Mouse (Mus musculus): ENCODE data around the gene Sdr39u1. TPM values are rescaled to one million over a fixed set of nuclear protein-coding genes. Genes with fewer than 3 reads are reported as not detected.

Gene Sdr39u1
- total RNA-seq, 2 experiments from 2014 or later = 90.4 to 96.1 TPM

- intact Hi-C loops (cut with DNase I) = no loop called here
- DNase-seq (ENCODE audit: extremely low spot score in 1 of 2, low spot score in 2 of 2) = no peak
Measured at GRCm38 (mm10) chr14:55868230-55869026, 31.7 kb downstream of the Sdr39u1 start.

- intact Hi-C loops (cut with DNase I) = no loop called here
- peak in 1 of 2 experiments; percentile 56 for DNase-seq (ENCODE audit: extremely low spot score in 1 of 2, low spot score in 2 of 2)
Measured at GRCm38 (mm10) chr14:55866962-55867361, 33.1 kb downstream of the Sdr39u1 start.

- intact Hi-C loops (cut with DNase I) = loop anchor here (5.0 kb wide), 1 partner anchor 41 kb away; the partner anchor contains the start of gene Nfatc4
- DNase-seq (ENCODE audit: extremely low spot score in 1 of 2, low spot score in 2 of 2) = peak; percentile 39 to 76
Measured at GRCm38 (mm10) chr14:55863773-55864172, 36.3 kb downstream of the Sdr39u1 start.

- no peak for DNase-seq (ENCODE audit: extremely low spot score in 1 of 2, low spot score in 2 of 2)
- intact Hi-C loops (cut with DNase I) = loop anchor here (5.0 kb wide), 1 partner anchor 41 kb away; the partner anchor contains the start of gene Nfatc4
Measured at GRCm38 (mm10) chr14:55862970-55863369, 37.1 kb downstream of the Sdr39u1 start.

- no peak for DNase-seq (ENCODE audit: extremely low spot score in 1 of 2, low spot score in 2 of 2)
- intact Hi-C loops (cut with DNase I) = loop anchor here (5.0 kb wide), 1 partner anchor 40 kb away; the partner anchor contains the start of gene Nfatc4
Measured at GRCm38 (mm10) chr14:55862186-55862585, 37.9 kb downstream of the Sdr39u1 start.

GRCm38 (mm10) chr14:55857588-55857987 lies 42.5 kb downstream of the Sdr39u1 start:
- intact Hi-C loops (cut with DNase I) = no loop called here
- no peak for DNase-seq (ENCODE audit: extremely low spot score in 1 of 2, low spot score in 2 of 2)

- DNase-seq (ENCODE audit: extremely low spot score in 1 of 2, low spot score in 2 of 2) = peak in 1 of 2 experiments; percentile 64
- intact Hi-C loops (cut with DNase I) = no loop called here
Measured at GRCm38 (mm10) chr14:55855101-55855561, 45.0 kb downstream of the Sdr39u1 start.

- intact Hi-C loops (cut with DNase I) = no loop called here
Measured at GRCm38 (mm10) chr14:55854406-55855100, 45.5 kb downstream of the Sdr39u1 start.

GRCm38 (mm10) chr14:55853621-55854285 lies 46.3 kb downstream of the Sdr39u1 start, which contains the start of gene Nynrin:
Nynrin (plus strand) TSS chr14:55854010.
- DNase-seq (ENCODE audit: extremely low spot score in 1 of 2, low spot score in 2 of 2) = peak; percentile 23 to 89
- intact Hi-C loops (cut with DNase I) = no loop called here

More at GRCm38 (mm10) chr14:55854406-55855100, 45.5 kb downstream of the Sdr39u1 start:
- DNase-seq (ENCODE audit: extremely low spot score in 1 of 2, low spot score in 2 of 2) = no peak

- intact Hi-C loops (cut with DNase I) = no loop called here
- peak; percentile 27 to 72 for DNase-seq (ENCODE audit: extremely low spot score in 1 of 2, low spot score in 2 of 2)
Measured at GRCm38 (mm10) chr14:55852646-55853551, 47.2 kb downstream of the Sdr39u1 start.

- intact Hi-C loops (cut with DNase I) = no loop called here
- no peak for DNase-seq (ENCODE audit: extremely low spot score in 1 of 2, low spot score in 2 of 2)
Measured at GRCm38 (mm10) chr14:55850885-55851284, 49.2 kb downstream of the Sdr39u1 start.

Other genes starting within 250 kb of the Sdr39u1 start
- gene Mdp1, start 239.8 kb downstream of the Sdr39u1 start, total RNA-seq (2021) = 10 to 100 TPM; 43.7 to 48.4 TPM
- gene Gmpr2, start 228.4 kb downstream of the Sdr39u1 start, total RNA-seq (2021) = 10 to 100 TPM; 27.6 to 27.9 TPM
- 100 to 1,000 TPM; 355 to 367 TPM for gene Nedd8, start 228.2 kb downstream of the Sdr39u1 start, total RNA-seq (2021)
- 10 to 100 TPM; 13.9 to 16.0 TPM for gene Tinf2, start 218.5 kb downstream of the Sdr39u1 start, total RNA-seq (2021)
- gene Tgm1, start 186.4 kb downstream of the Sdr39u1 start, total RNA-seq (2021) = under 1 TPM in 1 of 2 experiments, not detected in 1; 0.24 TPM
- 10 to 100 TPM; 46.6 to 48.2 TPM for gene Rabggta, start 178.0 kb downstream of the Sdr39u1 start, total RNA-seq (2021)
- 10 to 100 TPM; 93.2 to 94.9 TPM for gene Dhrs1, start 154.6 kb downstream of the Sdr39u1 start, total RNA-seq (2021)
- 10 to 100 TPM; 15.8 to 18.5 TPM for gene Nop9, start 154.6 kb downstream of the Sdr39u1 start, total RNA-seq (2021)
- under 1 TPM; 0.49 to 0.84 TPM for gene Cideb, start 141.8 kb downstream of the Sdr39u1 start, total RNA-seq (2021)
- under 1 TPM; 0.41 to 0.43 TPM for gene Ltb4r2, start 138.9 kb downstream of the Sdr39u1 start, total RNA-seq (2021)
- under 1 TPM; 0.51 to 0.64 TPM for gene Ltb4r1, start 134.3 kb downstream of the Sdr39u1 start, total RNA-seq (2021)
- 1 to 10 TPM; 3.3 to 4.0 TPM for gene Adcy4, start 116.2 kb downstream of the Sdr39u1 start, total RNA-seq (2021)
- 1 to 10 TPM; 2.0 to 2.6 TPM for gene Ripk3, start 111.4 kb downstream of the Sdr39u1 start, total RNA-seq (2021)
- gene Nfatc4, start 77.1 kb downstream of the Sdr39u1 start, total RNA-seq (2021) = 1 to 10 TPM; 3.9 to 4.1 TPM
- gene Nynrin, start 46.3 kb downstream of the Sdr39u1 start, total RNA-seq (2021) = 10 to 100 TPM; 12.3 to 13.1 TPM
- under 1 TPM; 0.28 to 0.65 TPM for gene Cbln3, start 15.9 kb downstream of the Sdr39u1 start, total RNA-seq (2021)
- gene Khnyn, start 15.3 kb downstream of the Sdr39u1 start, total RNA-seq (2021) = 10 to 100 TPM in 1 of 2 experiments, 1 to 10 TPM in 1; 9.8 to 11.3 TPM
- gene Cma1, start 44.4 kb upstream of the Sdr39u1 start, total RNA-seq (2021) = under 1 TPM in 1 of 2 experiments, not detected in 1; 0.43 TPM
- gene Cma2, start 50.7 kb upstream of the Sdr39u1 start, total RNA-seq (2021) = not detected
- not detected for gene Mcpt1, start 117.7 kb upstream of the Sdr39u1 start, total RNA-seq (2021)
- gene Mcpt9, start 130.2 kb upstream of the Sdr39u1 start, total RNA-seq (2021) = not detected
- gene Mcpt2, start 141.7 kb upstream of the Sdr39u1 start, total RNA-seq (2021) = not detected
- gene Mcpt4, start 162.0 kb upstream of the Sdr39u1 start, total RNA-seq (2021) = not detected
- not detected for gene Mcpt8, start 185.0 kb upstream of the Sdr39u1 start, total RNA-seq (2021)
- not detected for gene Ctsg, start 202.3 kb upstream of the Sdr39u1 start, total RNA-seq (2021)
- not detected for gene Gzme, start 220.3 kb upstream of the Sdr39u1 start, total RNA-seq (2021)
- gene Gzmd, start 232.3 kb upstream of the Sdr39u1 start, total RNA-seq (2021) = not detected